Mouse (Mus musculus): ENCODE data around the gene Sccpdh.
"Not testable (repeated sequence)": the region's sequence is repeated elsewhere in the genome, so short reads cannot be mapped to it uniquely, and the experiment has no call there.

GRCm38 (mm10) chr1:179682753-179683152 lies 14.7 kb downstream of the Sccpdh start:
- not testable (repeated sequence) for TF ChIP-seq POLR2A (IDR thresholded peaks at IDR 0.05; ENCODE audit: insufficient read length, low read depth); E2F4 (IDR thresholded peaks at IDR 0.05; ENCODE audit: insufficient read depth); TCF3 (IDR thresholded peaks at IDR 0.05; ENCODE audit: insufficient read length, low read depth); POLR2AphosphoS2 (IDR thresholded peaks at IDR 0.05; ENCODE audit: insufficient read length, low read depth); TCF12 (IDR thresholded peaks at IDR 0.05; ENCODE audit: insufficient read depth, poor library complexity, severe bottlenecking); MAX (IDR thresholded peaks at IDR 0.05; ENCODE audit: low read depth); USF1 (IDR thresholded peaks at IDR 0.05; ENCODE audit: low read depth); MYOG (IDR thresholded peaks at IDR 0.05; ENCODE audit: control insufficient read depth in 1 of 3, insufficient read depth in 1 of 3, insufficient read length in 2 of 3, low read depth in 2 of 3); MYOD1 (IDR thresholded peaks at IDR 0.05; ENCODE audit: control insufficient read depth in 1 of 3, insufficient read length in 2 of 3, low read depth in 2 of 3); SRF (IDR thresholded peaks at IDR 0.05; ENCODE audit: control insufficient read depth, insufficient read length, low read depth); CEBPB (IDR thresholded peaks at IDR 0.05; ENCODE audit: insufficient read depth, poor library complexity, severe bottlenecking)

Data from myocyte (in vitro differentiated cells).